Mouse (Mus musculus): ENCODE measurements around the gene Cd3g. TPM values are rescaled to one million over a fixed set of nuclear protein-coding genes. Genes with fewer than 3 reads are reported as not detected.
A peak's percentile ranks its signal among the peaks of the same experiment; 100 is the strongest.
"Not testable (repeated sequence)": the region's sequence is repeated elsewhere in the genome, so short reads cannot be mapped to it uniquely, and the experiment has no call there.

Gene Cd3g
- total RNA-seq, 2 experiments from 2014 or later, result 6.3 to 15.1 TPM

DNA sequence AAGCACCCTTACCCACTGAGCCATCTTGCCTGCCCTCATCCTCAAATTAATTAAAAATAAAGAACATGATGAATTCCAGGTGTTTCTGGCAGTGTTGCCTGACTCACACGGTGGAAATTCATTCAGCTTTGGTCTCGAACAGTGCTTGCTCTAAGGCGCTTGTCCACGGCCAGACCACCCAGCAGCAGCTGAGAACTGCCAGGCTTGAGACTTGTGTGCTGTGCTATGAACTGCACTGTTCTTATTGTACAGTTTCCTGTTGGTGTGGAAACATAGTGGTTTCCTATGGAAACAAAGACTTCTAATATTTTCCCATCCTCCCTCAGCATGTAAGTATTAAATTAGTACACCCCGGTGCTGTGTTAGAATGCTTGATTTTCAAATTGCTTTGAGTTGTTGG, 6.7 kb upstream of the Cd3g start:
- no peak for ATAC-seq (replicated peaks; ENCODE audit: low FRiP score, poor library complexity, severe bottlenecking)

DNA sequence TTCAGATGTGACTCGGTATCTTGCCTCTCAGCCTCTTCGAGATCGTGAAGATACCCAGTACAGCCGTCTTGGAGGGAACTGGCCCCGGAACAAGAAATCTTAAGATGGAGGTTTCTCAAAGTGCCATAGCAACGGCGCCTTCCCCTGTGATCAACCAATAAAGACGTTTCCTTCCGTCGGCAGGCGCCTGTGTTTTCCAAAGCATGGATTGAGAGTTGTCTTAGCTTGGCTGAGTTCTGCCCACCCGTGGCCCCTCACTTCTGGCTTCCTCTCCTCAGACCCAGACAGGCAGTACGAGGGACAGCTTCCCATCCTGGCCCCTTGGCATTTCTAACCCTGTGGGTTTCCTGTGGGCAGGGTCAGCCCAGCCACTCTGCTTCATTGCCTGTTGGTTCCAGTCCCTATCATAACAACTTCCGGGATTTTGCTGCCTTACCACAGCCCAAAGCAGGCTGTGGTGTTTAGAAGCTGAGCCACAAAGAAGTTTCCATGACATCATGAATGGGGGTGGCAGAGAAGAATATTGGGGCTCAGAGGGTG, 6.1 kb upstream of the Cd3g start:
- ATAC-seq (replicated peaks; ENCODE audit: low FRiP score, poor library complexity, severe bottlenecking), result 0 out of 2 replicates have a peak, but pooled peaks have one; percentile 34

DNA sequence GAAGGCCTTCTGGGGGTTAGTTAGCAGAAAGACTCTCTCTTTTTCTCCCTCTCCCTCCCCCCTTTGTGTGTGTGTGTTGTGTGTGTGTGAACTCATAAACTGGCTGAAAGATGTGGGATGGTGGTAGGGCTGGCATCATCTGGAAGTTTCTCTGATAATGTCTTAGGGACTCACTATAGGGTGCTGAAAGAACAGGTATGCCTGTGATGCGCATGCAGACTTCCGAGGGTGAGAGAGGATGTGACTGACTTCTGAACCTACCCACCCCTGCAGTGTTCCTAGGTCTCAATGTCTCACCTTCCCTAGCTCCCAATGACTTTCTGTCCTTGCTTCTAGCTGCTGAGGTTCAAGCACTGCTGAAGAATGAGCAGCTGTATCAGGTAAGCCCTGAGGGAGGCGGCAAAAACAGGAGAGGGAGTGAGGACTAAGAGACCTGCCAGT, 5.5 kb upstream of the Cd3g start:
- ATAC-seq (replicated peaks; ENCODE audit: low FRiP score, poor library complexity, severe bottlenecking), result no peak

DNA sequence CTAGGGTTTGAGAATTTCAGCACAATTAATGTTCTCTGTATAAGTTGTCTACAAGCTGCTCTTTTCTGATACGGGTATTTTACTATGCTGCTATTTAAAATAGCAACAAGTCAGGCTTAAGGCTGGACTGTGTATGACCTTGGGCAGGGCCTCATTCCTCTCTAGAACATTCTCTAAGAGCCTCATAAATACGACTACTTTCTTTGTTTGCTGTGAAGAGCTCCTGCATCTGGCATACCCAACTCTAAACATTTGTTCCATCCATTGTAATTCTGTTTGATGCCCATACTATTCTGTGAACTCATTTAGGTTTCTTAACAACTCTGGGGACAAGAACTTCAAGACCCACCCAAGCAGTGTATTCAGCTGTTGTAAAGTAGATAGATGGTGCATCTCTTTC, 2.8 kb upstream of the Cd3g start:
- ATAC-seq (replicated peaks; ENCODE audit: low FRiP score, poor library complexity, severe bottlenecking), result no peak

DNA sequence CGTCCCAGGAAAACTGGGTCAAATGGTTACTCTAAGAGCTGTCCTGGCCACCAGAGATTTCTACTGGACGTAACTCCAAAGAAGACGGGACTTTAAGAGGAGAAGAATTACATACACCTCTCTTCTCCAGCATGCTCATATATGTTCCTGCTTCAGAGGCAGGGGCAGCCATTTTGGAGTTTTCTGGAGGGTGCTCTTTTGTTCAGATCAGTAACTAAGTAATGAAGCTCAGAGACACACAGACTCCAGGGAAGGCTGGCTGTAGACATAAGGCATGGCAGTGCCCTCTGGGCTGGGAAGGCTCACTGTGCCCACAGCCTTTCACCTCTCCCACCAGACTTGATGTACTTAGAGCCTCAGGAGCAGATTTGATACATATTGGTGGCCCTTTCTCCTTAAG, 2.3 kb upstream of the Cd3g start:
- ATAC-seq (replicated peaks; ENCODE audit: low FRiP score, poor library complexity, severe bottlenecking), result no peak

DNA sequence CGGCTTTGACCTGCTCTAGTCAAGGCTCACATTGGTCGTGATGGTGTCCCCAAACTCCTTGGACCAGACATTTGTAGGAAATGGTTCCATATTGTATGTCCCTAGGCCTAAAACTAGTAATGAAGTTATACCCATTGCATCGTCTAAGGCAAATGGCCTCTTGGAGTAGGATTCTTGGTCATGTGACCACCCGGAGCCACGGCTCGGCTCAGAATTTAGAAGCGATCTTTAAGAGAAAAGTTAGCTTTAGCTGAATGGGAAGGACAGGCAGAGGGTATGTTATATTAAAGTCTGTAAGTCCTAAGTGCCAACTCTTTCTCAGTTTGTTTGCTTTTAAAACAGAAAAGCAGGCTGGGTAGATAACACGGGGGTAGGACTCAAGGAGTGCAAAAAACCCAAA, 1.9 kb upstream of the Cd3g start:
- no peak for ATAC-seq (replicated peaks; ENCODE audit: low FRiP score, poor library complexity, severe bottlenecking)

DNA sequence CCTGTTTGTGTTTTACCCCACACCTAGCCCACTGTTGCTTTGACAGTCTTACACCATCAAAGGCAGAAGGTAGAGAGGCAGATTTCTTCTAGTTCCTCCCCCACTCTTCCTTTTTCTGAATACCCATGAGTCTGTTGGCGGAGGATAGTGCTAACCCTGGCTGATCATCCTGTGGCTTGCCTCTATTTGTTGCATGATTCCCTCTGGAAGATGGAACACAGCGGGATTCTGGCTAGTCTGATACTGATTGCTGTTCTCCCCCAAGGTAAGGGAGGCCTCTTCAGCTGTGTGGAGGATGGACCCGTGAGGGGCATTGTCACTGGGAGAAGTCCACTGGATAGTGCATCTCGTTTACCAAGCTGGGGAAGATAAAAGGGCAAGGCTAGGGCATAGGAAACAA, 1.4 kb upstream of the Cd3g start, which contains the start of gene Cd3d:
TSS of gene Cd3d (plus strand) at position 111 of the 400 bp plus-strand sequence.
- ATAC-seq (replicated peaks; ENCODE audit: low FRiP score, poor library complexity, severe bottlenecking), result no peak

GRCm38 (mm10) chr9:44981104-44981503, 873 bp upstream of the Cd3g start:
- ATAC-seq (replicated peaks; ENCODE audit: low FRiP score, poor library complexity, severe bottlenecking), result no peak

DNA sequence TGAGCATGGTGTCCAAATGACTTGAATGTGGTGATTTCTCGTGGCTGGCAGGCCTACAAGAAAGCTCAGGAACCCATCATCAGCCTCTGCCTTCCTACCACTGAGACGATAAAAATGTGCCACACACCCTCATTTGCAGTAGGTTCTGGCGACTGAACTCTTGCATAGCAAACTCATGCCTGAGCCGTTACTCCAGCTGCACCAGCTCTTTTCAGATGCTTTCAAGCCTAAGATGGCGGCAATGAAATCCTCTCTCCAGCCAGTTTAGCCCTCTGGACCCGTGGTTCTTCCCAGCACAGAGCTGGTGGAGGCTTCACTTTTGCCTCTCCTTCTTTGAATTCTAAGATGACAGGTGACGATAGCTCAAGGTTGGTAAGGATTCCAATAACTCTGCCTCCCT, 425 bp downstream of the Cd3g start:
- ATAC-seq (replicated peaks; ENCODE audit: low FRiP score, poor library complexity, severe bottlenecking), result no peak

- ATAC-seq (replicated peaks; ENCODE audit: low FRiP score, poor library complexity, severe bottlenecking), result no peak
Observed at GRCm38 (mm10) chr9:44977813-44978212, 2.4 kb downstream of the Cd3g start.

GRCm38 (mm10) chr9:44969450-44969849, 10.8 kb downstream of the Cd3g start:
- ATAC-seq (replicated peaks; ENCODE audit: low FRiP score, poor library complexity, severe bottlenecking), result no peak

GRCm38 (mm10) chr9:44967763-44968162, 12.5 kb downstream of the Cd3g start:
- not testable (repeated sequence) for ATAC-seq (replicated peaks; ENCODE audit: low FRiP score, poor library complexity, severe bottlenecking)

GRCm38 (mm10) chr9:44966815-44967242, 13.4 kb downstream of the Cd3g start:
- peak; percentile 70 for ATAC-seq (replicated peaks; ENCODE audit: low FRiP score, poor library complexity, severe bottlenecking)

DNA sequence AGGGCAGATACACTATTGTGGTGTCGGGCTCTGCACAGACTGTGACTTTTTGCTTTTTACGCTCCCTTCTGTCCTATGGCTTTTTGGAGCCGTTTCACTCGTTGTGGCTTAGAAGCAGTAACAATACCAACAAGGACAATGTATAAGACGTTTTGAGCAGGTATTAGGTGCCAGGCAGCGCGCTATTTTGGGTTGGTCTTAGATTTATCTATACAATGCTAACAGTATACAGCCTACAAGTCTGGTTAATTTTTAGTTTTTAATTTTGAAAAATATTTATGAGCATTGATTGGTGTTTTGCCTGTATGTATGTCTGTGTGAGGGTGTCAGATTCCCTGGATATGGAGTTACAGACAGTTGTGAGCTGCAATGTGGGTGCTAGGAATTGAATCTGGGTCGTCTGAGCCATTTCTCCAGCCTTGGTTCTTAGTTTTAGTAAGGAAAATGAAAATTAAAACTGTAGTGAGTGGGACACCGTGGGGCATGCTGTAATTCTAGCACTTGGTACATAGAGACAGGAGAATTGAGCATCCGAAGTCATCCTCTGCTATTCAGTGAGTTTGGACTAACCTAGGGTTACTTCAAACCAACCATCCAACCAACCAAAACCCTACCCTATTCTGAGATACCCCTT, 14.3 kb downstream of the Cd3g start:
- peak; percentile 18; the same call in 1 of the 2 replicates for ATAC-seq (replicated peaks; ENCODE audit: low FRiP score, poor library complexity, severe bottlenecking)

DNA sequence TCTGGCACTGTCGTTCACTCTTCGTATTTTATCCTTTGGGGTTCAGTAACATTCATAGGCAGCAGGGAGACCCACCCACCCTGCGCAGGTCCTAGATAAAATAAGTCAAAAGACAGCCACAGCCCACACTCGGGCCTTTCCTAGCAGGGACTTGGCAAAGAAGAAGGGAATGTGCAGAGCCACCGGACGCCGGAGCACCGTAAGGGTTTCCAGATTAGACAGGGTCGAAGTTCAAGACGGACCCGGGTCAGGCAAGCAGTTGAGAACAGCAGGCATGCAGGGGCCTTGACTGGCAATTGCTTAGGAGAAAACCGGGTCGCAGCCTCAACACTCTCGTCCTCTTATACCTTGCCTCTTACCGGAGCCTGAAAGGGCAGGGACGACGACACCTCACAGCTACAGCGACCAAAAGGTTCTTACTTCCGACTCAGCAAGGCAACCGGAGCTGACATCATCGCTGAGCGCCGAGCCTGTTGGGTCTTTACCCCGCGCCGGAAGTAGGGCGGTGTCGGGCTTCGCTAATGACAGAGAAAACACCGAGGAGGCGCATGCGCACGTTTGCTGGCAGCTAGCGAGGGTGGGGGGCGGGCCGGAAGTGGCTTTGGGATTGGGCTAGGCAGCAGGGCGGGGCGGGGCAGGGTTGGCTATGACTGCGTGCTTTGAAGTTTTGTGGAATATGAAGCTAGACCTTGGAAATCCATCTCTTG, 15.0 kb downstream of the Cd3g start, which contains the start of gene Ube4a:
TSS of gene Ube4a (minus strand) at position 475 of the 707 bp plus-strand sequence.
- ATAC-seq (replicated peaks; ENCODE audit: low FRiP score, poor library complexity, severe bottlenecking), result peak; percentile 94

DNA sequence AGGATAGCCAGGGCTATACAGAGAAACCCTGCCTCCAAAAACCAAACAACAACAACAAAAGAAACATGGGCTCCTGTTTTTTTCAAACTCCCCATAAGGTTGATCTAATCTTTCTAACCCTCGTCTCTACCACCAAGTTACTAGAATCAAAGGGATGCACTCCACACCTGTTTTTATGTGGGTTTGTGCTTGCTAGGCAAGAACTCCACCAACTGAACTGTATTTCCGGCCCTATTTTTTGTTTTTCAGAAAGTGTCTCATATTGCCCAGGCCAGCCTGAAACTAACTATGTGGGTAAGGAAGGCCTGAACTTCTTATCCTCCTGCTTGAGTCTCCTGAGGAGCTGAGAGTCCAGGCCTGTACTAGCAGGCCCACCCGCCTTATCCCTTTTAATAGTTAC, 25.8 kb downstream of the Cd3g start:
- no peak for ATAC-seq (replicated peaks; ENCODE audit: low FRiP score, poor library complexity, severe bottlenecking)

DNA sequence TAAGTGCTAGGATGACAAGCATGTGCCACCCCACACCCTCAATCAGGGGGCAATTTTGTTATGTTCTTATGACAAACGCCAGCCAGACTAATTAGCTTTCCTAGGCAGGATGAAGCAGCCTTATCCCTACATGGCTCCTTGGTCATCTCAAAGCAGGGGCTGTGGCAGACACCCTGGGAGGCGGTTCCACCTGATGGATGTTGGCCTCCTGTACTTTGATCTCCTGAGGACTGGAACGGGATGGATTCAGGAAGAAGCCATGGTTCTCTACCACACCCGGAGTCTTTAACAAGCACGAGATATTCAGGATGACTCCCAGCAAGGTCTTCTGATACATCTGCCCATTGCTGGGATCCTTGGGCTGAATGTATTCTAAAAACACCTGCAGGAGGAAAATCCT, 32.4 kb downstream of the Cd3g start:
- ATAC-seq (replicated peaks; ENCODE audit: low FRiP score, poor library complexity, severe bottlenecking), result no peak

DNA sequence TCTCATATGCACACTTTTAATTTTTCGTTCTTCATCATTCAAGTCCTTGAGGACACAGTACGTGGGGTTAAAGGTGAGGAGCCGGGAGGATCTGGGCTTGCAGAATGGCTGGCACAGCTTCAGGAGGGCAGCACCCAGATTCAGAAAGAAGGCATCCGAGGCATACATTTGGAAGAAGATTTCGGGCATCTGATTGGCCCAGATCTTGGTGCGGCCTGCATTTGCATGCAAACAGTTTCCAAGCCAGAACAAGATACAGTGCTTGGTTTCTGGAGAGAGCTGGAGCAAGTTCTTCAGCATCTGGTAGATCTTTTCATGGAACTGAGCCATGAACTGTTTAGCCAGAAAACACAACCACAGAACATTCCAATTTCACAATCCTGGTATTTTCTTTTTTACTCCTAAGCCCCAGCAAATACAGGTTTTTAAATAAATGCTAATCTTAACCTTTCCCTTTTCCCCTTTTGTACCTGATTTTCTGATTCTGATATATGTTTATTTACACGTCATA, 34.0 kb downstream of the Cd3g start:
- ATAC-seq (replicated peaks; ENCODE audit: low FRiP score, poor library complexity, severe bottlenecking), result no peak

DNA sequence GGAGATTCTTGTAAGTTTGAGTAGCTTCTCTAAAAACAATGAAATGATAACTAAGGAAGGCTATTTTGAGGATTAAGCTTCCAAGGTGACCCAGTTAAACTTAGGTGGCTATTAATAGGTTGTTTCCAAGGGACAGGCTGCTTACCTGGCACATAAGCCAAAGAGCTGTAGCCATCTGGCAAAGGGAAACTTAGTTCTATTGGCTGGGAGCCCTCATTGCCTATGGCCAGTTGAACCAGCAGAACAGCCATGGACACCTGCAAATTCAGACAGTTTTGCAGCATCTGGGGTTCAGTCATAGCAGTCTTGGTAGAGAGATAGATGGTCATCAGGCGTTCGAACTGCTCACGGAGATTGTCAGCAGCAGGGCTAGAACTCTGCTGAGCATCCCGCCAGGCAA, 37.8 kb downstream of the Cd3g start:
- ATAC-seq (replicated peaks; ENCODE audit: low FRiP score, poor library complexity, severe bottlenecking), result no peak

GRCm38 (mm10) chr9:44941756-44942155, 38.5 kb downstream of the Cd3g start:
- ATAC-seq (replicated peaks; ENCODE audit: low FRiP score, poor library complexity, severe bottlenecking), result no peak

DNA sequence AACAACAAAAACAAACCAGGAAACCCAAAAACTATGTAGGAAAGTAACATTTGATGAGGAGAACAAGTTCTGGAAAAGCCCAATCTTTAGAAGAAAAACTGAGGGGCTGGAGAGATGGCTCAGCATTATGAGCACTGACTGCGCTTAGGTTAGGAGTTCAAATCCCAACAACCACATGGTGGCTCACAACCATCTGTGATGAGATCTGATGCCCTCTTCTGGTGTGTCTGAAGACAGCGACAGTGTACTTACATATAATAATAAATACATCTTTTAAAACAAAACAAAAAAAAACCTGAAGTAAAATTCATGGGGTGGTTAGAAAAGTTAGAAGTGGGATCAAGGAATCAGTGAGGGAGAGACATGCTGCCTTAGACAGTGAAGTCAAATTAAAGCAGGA, 58.7 kb downstream of the Cd3g start:
- no peak for ATAC-seq (replicated peaks; ENCODE audit: low FRiP score, poor library complexity, severe bottlenecking)
